Mouse (Mus musculus) forebrain, embryonic 15.5 days (tissue): Measurements from ENCODE around the gene Tnfsf10. TPM values are rescaled to one million over a fixed set of nuclear protein-coding genes. Genes with fewer than 3 reads are reported as not detected.

Experiments
- ATAC-seq: fragments of 200-750 bp; cut with Nextera tagmentation; replicated peaks from 2 replicates; pipeline ENCODE4 v1.8.0; 2017; ENCODE audit warnings: mild to moderate bottlenecking, moderate TSS enrichment, moderate library complexity
- H3K27ac ChIP-seq: fragments of 300-500 bp; sonication (generic); replicated peaks from 2 replicates; pipeline ENCODE4 v1.5.1; 2015; ENCODE audit warnings: mild to moderate bottlenecking, inconsistent platforms
- H3K27me3 ChIP-seq: fragments of 300-500 bp; sonication (generic); 2 replicates; pipeline ENCODE4 v1.6.1; 2015; ENCODE audit warnings: inconsistent platforms
- H3K36me3 ChIP-seq: fragments of 300-500 bp; sonication (generic); 2 replicates; pipeline ENCODE4 v1.6.1; 2015; ENCODE audit warnings: mild to moderate bottlenecking, inconsistent platforms
- H3K4me1 ChIP-seq: fragments of 300-500 bp; sonication (generic); 2 replicates; pipeline ENCODE4 v1.6.1; 2015; ENCODE audit warnings: inconsistent platforms
- H3K4me2 ChIP-seq: fragments of 300-500 bp; sonication (generic); replicated peaks from 2 replicates; pipeline ENCODE4 v1.6.1; 2015; ENCODE audit warnings: mild to moderate bottlenecking, inconsistent platforms
- H3K4me3 ChIP-seq: fragments of 300-500 bp; sonication (generic); 2 replicates; pipeline ENCODE4 v1.5.1; 2015; ENCODE audit warnings: mild to moderate bottlenecking, inconsistent platforms
- H3K9ac ChIP-seq: fragments of 300-500 bp; sonication (generic); replicated peaks from 2 replicates; pipeline ENCODE4 v1.6.1; 2015; ENCODE audit warnings: mild to moderate bottlenecking, inconsistent platforms
- H3K9me3 ChIP-seq: fragments of 300-500 bp; sonication (generic); 2 replicates; pipeline ENCODE4 v1.6.1; 2016; ENCODE audit warnings: inconsistent platforms
- WGBS: fragments of 180-500 bp; shearing (Covaris S2); methylation state at CpG from one replicate; pipeline ENCODE4 v1.1.7; 2015; ENCODE audit warnings: mixed read lengths; 5-methylcytosine and 5-hydroxymethylcytosine counted together
- polyA plus RNA-seq: library from polyadenylated mRNA; unstranded; fragments of >200 nt; fragmentation: Nextera tagmentation; extraction: Ambion mirVana; gene quantifications from 2 replicates; pipeline ENCODE4 v1.2.1, GENCODE M21; 2015

Gene Tnfsf10
- polyA plus RNA-seq, 1 experiment from 2014 or later = 0.10 TPM

DNA sequence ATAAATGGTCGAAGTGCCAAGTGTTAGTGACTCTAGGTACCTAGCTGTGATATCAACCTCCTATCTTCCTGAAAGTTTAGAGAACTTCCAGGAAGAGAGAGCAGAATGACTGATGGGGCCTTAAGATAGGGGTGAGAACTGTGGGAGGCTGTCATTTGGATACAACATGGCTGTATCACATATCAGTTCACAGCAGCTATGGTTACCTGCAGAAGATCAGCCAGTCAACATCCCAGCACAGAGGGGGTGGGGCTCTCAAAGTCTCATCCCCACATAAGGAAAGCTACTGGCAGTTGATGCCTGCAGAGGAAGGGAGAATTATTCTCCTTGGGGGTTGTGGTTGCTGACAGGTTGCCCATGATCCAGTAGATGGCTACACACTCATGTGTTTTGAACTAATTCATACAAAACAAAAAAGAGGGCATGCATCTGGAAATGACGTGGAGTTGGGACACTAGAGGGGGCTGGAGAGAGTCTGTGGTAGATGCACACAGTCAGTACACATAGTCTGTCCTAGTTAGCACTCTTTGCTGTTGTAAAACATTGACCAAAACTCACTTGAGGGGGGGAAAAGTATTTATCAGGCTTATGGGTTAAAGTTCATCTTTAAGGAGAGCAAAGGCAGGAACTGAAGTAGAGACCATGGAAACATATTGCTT is 2.2 kb upstream of the Tnfsf10 start:
- Histone ChIP-seq H3K4me3 (no peak overlapping the region), H3K9me3 (no peaks in the 10 kb centered on the region), H3K36me3 (no peaks in the 10 kb centered on the region), H3K27ac (no peak overlapping the region), H3K4me1 (no peaks in the 10 kb centered on the region), H3K4me2 (no peak overlapping the region), H3K9ac (no peak overlapping the region), H3K27me3 (no peaks in the 10 kb centered on the region)
- 70% methylated on average over 2 of the region's 2 CpGs for WGBS
- no peak for ATAC-seq

DNA sequence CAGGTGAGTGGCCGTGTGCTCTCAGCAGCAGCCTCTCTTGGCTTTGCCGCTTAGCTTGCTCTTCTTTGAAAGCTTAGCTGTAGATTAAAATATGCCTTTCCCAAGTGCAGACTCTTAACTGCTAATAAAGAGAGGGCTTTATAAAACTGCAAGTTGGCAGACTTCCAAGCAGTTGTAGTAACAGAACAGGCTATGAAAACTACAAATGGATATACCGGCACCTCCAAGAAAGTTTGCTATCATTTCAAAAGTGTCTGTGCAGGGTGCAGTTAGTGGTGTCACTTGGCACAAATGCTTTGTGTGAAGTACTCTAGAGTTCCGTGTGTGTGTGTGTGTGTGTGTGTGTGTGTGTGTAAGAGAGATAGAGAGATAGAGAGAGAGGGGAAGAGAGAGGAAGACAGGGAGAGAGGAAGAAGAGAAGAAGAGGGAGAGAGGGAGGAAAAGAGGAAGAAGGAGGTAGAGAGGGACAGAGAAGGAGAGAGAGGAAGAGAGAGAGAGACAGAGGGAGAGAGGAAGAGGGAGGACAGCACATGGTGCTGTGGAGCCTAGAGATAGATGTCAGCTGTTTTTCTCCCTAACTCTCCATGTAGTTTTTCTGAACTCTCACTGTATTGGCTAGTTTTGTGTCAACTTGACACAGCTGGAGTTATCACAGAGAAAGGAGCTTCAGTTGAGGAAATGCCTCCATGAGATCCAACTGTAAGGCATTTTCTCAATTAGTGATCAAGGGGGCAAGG is 628 bp downstream of the Tnfsf10 start:
- Histone ChIP-seq H3K4me2 (no peak overlapping the region), H3K4me3 (no peak overlapping the region), H3K9me3 (no peaks in the 10 kb centered on the region), H3K27me3 (no peaks in the 10 kb centered on the region), H3K36me3 (no peaks in the 10 kb centered on the region), H3K27ac (no peak overlapping the region), H3K4me1 (no peaks in the 10 kb centered on the region), H3K9ac (no peak overlapping the region)
- ATAC-seq = no peak
- 47% methylated on average over 4 of the region's 4 CpGs for WGBS

DNA sequence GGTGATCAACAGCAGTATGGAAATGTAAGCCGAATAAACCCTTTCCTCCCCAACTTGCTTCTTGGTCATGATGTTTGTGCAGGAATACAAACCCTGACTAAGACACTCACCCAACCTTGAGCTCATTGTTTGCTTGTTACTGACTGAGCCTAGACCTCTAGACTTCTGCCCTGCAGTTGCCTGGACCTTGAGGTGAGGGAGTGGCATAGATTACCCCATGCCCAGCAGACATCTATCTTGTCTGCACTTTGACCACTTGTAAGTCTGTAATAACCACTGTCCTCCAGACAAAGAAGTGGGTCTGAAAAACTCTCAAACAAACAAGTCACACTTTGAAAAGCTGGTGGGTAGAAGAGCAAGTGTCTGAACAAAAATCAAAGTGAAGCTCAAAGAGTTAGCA is 2.8 kb downstream of the Tnfsf10 start:
- whole genome bisulfite sequencing = 100% methylated on average over 1 of the region's 1 CpGs
- ATAC-seq = no peak

DNA sequence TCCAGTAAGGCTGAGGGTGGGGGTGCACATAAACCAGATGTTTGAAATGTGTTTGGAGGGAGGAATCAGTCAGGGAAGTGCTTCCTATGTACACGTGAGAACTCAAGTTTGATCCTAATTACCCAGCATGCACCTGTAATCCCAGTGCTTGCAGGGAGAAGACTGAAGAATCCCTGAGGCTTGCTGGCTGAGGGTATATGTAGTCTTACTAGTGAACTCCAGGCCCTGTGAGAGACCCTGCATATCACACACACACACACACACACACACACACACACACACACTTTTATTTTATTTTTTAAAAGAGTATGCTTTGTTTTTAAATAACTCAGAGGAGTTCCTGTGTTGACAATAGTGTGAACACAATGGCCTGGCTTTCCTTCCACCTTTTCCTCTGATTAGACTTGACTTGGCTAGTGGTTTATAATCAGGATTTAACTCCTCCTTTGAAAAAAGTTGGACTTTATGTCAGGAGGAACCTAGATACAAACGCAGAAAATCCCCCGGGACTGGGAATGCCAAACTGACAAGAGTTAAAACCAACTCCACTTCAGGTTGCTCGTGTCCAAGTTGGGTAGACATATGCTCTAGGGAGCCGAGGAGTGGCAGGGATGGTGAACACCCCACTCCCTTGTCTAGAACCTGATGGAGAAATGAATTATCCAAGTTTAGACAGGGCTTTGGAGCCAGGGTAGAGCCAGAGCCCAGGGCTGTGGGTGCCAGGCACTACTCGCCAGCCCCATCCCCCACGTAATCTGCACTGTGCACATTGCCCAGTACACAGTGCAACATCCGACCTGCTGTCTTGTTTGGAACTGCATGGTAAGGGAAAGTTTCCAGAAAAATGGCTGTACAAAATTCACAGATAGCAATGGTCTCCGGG is 4.0 kb downstream of the Tnfsf10 start:
- WGBS = 80% methylated on average over 9 of the region's 9 CpGs
- H3K9ac ChIP-seq = no peak overlapping the region
- H3K36me3 ChIP-seq = no peaks in the 10 kb centered on the region
- H3K27ac ChIP-seq = no peak overlapping the region
- no peak overlapping the region for H3K4me3 ChIP-seq
- no peaks in the 10 kb centered on the region for H3K4me1 ChIP-seq
- ATAC-seq = no peak
- H3K4me2 ChIP-seq = no peak overlapping the region
- H3K9me3 ChIP-seq = no peaks in the 10 kb centered on the region
- H3K27me3 ChIP-seq = no peaks in the 10 kb centered on the region

More for the DNA sequence above, 2.8 kb downstream of the Tnfsf10 start:
- no peaks in the 10 kb centered on the region for H3K27me3 ChIP-seq
- H3K9me3 ChIP-seq = no peaks in the 10 kb centered on the region
- H3K9ac ChIP-seq = no peak overlapping the region
- no peak overlapping the region for H3K27ac ChIP-seq
- no peaks in the 10 kb centered on the region for H3K36me3 ChIP-seq
- no peaks in the 10 kb centered on the region for H3K4me1 ChIP-seq
- no peak overlapping the region for H3K4me2 ChIP-seq
- H3K4me3 ChIP-seq = no peak overlapping the region

DNA sequence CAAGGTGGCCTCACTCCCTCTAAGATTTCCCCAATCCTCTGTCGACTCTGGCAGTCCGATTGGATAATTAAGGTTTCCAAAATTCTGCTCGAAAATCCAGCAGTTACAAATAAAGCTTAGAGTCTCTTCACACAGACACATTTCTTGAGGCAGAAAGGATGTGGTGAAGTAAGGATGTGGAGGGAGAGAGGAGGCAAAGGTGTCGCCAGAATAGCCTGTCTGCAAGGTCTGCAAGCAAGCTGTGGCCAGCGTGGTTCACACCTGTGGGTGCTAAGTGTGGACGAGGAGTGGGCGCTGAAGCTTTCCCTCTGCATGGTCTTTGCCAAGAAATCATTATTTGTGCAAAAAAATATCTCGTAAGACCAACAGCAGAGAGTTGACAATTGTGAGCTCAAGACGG is 5.8 kb downstream of the Tnfsf10 start:
- Histone ChIP-seq H3K4me3 (no peak overlapping the region), H3K27ac (no peak overlapping the region), H3K4me2 (no peak overlapping the region), H3K36me3 (no peaks in the 10 kb centered on the region), H3K9me3 (no peaks in the 10 kb centered on the region), H3K4me1 (no peaks in the 10 kb centered on the region), H3K27me3 (no peaks in the 10 kb centered on the region), H3K9ac (no peak overlapping the region)
- 88% methylated on average over 9 of the region's 9 CpGs for WGBS
- no peak for ATAC-seq

DNA sequence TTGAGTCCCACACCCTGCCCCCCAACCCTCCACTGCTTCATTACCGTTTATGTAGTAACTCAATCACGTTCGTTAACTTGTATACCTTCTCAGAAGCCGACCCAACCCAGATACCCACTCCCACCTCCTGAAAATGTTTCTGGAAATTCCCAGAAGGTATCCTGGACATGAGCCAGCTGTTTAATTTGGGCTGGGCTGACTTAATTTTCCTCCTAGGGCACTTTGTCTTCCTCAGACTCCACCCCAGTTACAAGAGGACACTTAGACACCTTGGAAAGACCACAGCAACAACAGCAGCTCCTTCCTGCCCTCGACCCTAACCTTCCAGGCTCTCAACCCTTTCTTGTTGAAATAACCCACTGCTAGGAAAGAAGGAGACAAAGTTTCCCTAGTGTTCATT is 6.7 kb downstream of the Tnfsf10 start:
- Histone ChIP-seq H3K4me2 (no peak overlapping the region), H3K27ac (no peak overlapping the region), H3K4me3 (no peak overlapping the region), H3K9ac (no peak overlapping the region), H3K4me1 (no peaks in the 10 kb centered on the region), H3K27me3 (no peaks in the 10 kb centered on the region), H3K9me3 (no peaks in the 10 kb centered on the region), H3K36me3 (no peaks in the 10 kb centered on the region)
- ATAC-seq = no peak
- WGBS = 49% methylated on average over 5 of the region's 5 CpGs

DNA sequence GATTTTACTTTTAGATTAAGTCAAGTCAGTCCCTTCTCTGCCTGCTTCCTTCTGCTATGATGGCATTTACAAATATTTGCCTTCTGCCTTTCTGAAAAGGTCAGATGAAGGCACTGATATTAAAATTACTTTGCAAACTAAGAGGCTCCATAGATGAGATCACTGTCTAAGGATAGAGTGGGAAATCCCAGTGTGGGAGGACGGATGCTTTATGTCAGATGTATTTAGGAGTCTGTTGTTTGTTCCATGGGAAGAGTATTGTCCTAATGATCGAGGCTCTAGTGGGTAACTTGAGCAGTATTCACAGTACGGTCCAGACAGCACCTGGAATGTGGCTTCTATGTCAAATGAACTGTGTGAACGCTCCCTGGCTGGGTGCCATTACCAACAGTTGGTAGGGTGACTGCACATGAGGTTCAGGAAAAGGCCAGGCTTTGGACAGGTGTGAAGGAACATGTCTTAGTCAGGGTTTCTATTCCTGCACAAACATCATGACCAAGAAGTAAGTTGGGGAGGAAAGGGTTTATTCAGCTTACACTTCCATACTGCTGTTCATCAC is 9.9 kb downstream of the Tnfsf10 start:
- no peak for ATAC-seq
- H3K4me3 ChIP-seq = no peak overlapping the region
- H3K4me1 ChIP-seq = no peaks in the 10 kb centered on the region
- no peaks in the 10 kb centered on the region for H3K27me3 ChIP-seq
- 69% methylated on average over 4 of the region's 4 CpGs for WGBS
- no peak overlapping the region for H3K4me2 ChIP-seq
- no peak overlapping the region for H3K27ac ChIP-seq
- no peaks in the 10 kb centered on the region for H3K36me3 ChIP-seq
- H3K9me3 ChIP-seq = no peaks in the 10 kb centered on the region
- no peak overlapping the region for H3K9ac ChIP-seq

DNA sequence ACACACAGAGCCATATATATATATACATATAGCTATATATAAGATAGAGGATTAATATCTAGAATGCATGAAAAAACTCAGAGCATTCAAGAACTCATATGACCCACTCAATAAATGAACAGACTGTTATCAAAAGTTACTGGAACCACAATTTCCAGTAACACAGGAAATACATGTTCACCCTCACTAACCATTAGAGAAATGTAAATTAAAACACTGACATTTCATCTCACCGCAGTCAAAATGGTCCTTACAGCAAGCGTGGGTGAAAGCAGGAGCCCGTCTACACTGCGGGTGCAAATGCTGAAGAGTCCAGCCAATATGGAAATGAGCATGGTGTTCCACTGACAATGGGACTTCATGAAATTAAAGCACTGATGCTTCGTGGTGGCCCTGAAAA is 13.9 kb downstream of the Tnfsf10 start:
- H3K27me3 ChIP-seq = no peaks in the 10 kb centered on the region
- no peak overlapping the region for H3K9ac ChIP-seq
- no peak overlapping the region for H3K4me3 ChIP-seq
- no peaks in the 10 kb centered on the region for H3K9me3 ChIP-seq
- H3K4me1 ChIP-seq = no peaks in the 10 kb centered on the region
- H3K27ac ChIP-seq = no peak overlapping the region
- H3K36me3 ChIP-seq = no peaks in the 10 kb centered on the region
- H3K4me2 ChIP-seq = no peak overlapping the region
- ATAC-seq = no peak
- 86% methylated on average over 5 of the region's 5 CpGs for WGBS

DNA sequence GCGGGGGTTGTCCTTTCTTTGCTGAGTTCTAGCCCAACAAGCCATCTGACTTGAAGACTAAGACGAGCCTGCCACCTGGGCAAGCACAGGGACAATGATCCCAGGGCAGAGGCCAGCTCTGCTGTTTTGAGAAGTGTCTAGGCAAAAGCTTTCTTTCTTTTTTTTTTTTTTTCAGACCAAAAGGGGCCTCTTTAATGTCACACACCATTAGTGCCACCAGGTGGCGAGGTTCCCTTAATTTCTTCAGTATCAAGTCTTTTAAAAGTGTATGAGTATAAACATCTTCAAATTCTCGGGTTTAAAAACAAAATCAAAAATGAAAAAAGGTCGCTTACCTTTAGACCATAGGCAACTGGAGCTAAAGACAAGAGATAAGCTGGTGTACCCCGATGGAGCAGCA is 21.6 kb downstream of the Tnfsf10 start:
- Histone ChIP-seq H3K27me3 (no peaks in the 10 kb centered on the region), H3K9me3 (no peaks in the 10 kb centered on the region), H3K36me3 (no peaks in the 10 kb centered on the region), H3K4me3 (no peak overlapping the region), H3K4me1 (no peaks in the 10 kb centered on the region), H3K9ac (no peak overlapping the region), H3K27ac (no peak overlapping the region), H3K4me2 (no peak overlapping the region)
- no peak for ATAC-seq
- 36% methylated on average over 6 of the region's 6 CpGs for WGBS

DNA sequence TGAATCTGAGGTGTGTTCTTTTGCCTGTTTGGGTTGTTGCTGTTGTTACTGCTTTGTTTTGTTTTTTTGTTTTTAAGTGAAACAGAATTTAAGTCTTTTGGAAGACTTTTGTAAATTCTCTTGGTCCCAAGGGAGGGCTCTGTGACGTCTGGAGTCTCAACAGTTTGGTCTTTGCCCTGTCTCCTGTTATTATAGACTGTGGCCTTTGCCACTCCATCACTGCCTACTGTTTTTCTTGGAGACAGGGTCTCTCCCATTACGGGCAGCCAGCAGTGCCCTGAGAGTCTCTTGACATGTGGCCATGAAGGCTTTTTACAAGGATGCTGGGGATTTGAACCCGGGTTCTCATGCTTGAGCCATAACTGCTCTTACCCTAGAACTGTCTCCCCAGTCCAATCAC is 22.1 kb downstream of the Tnfsf10 start:
- H3K4me1 ChIP-seq = no peaks in the 10 kb centered on the region
- no peak overlapping the region for H3K4me2 ChIP-seq
- H3K9ac ChIP-seq = no peak overlapping the region
- H3K27me3 ChIP-seq = no peaks in the 10 kb centered on the region
- H3K9me3 ChIP-seq = no peaks in the 10 kb centered on the region
- H3K27ac ChIP-seq = no peak overlapping the region
- 77% methylated on average over 3 of the region's 3 CpGs for WGBS
- no peak for ATAC-seq
- H3K36me3 ChIP-seq = no peaks in the 10 kb centered on the region
- H3K4me3 ChIP-seq = no peak overlapping the region

DNA sequence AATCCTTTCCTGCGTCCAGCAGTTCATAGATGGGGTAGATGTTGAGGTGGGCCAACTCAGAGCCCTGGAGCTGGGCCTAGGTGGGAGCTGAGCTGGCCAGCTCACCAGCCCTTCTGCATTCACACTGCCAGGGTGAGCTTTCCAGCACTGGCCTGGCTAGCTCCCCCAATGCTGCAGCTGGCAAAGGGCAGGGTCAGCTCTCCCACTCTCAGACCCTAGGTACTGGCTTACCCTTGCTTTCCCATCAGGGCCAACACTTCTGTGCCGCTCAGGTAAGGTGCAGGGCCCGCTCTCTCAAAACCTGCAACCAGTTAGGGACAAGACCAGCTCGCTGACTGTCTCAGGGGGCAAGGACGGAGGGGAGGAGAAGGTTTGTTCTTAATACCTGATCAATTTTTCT is 23.9 kb downstream of the Tnfsf10 start:
- no peaks in the 10 kb centered on the region for H3K36me3 ChIP-seq
- H3K4me3 ChIP-seq = no peak overlapping the region
- H3K27me3 ChIP-seq = no peaks in the 10 kb centered on the region
- H3K4me1 ChIP-seq = no peaks in the 10 kb centered on the region
- no peak for ATAC-seq
- no peaks in the 10 kb centered on the region for H3K9me3 ChIP-seq
- H3K27ac ChIP-seq = no peak overlapping the region
- H3K4me2 ChIP-seq = no peak overlapping the region
- no peak overlapping the region for H3K9ac ChIP-seq
- 96% methylated on average over 5 of the region's 5 CpGs for WGBS

DNA sequence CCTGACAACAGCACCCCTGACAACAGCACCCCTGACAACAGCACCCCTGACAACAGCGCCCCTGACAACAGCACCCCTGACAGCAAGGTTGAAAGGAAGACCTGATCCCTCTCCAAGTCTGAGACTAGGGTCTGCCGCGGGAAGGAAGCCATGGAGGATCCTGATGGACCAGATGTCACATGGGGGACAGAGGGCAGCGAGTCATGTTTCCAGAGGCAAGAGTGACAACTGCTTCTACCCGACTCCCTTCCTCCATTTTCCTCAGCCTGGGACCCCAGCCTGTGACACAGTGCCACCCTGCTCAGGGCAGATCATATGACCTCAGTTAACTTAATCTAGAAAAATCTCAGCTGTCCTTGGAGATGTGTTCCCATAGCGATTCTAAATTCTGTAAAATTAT is 25.6 kb downstream of the Tnfsf10 start:
- H3K27ac ChIP-seq = no peak overlapping the region
- ATAC-seq = no peak
- no peaks in the 10 kb centered on the region for H3K9me3 ChIP-seq
- no peak overlapping the region for H3K9ac ChIP-seq
- no peak overlapping the region for H3K4me2 ChIP-seq
- H3K4me3 ChIP-seq = no peak overlapping the region
- H3K27me3 ChIP-seq = no peaks in the 10 kb centered on the region
- no peaks in the 10 kb centered on the region for H3K4me1 ChIP-seq
- H3K36me3 ChIP-seq = no peaks in the 10 kb centered on the region
- WGBS = 65% methylated on average over 6 of the region's 6 CpGs
